Mouse (Mus musculus): ENCODE results near the gene Gm11146. TPM values are rescaled to one million over a fixed set of nuclear protein-coding genes. Genes with fewer than 3 reads are reported as not detected.

Gene Gm11146
- total RNA-seq, 1 experiment from 2014 or later = not detected

DNA sequence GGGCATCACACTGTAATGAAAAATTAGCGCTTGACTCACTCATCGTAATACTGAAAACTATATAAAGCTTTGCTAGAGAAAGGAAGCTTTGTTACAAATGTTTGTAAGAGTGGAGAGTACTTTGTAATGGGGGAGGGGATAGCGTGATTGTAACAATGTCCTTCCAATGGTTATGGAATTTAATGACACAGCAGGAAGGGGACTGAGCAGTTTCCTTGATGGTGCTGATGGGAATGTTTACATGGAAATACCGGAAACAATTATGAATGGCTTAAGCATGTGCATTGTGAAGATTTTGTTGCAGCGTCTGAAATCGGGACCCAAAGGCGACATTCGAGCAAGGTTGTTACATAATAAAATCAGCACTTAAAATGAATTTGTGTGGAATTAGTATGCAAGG, 32.4 kb downstream of the Gm11146 start:
- ATAC-seq (replicated peaks; ENCODE audit: insufficient number of reproducible peaks, low FRiP score, low TSS enrichment, poor library complexity, severe bottlenecking) = no peak

DNA sequence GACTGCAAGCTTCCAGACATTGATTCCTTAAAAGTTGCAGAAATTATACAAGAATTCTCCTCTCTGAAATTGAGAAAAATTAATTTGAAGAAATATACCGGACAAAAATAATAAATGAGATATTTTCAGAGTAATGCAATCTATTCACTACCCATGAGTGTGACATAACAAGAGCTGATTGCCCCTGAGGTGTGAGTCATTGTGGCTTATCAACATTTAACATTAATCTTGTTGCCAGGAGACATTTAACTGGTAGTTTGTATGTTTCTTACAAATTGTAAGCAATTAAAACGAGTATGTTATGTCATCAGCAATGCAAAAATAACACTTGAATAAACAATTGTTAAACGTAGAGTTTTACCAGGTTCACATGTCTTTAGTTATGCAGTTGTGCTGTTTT, 33.5 kb downstream of the Gm11146 start:
- ATAC-seq (replicated peaks; ENCODE audit: insufficient number of reproducible peaks, low FRiP score, low TSS enrichment, poor library complexity, severe bottlenecking) = no peak

DNA sequence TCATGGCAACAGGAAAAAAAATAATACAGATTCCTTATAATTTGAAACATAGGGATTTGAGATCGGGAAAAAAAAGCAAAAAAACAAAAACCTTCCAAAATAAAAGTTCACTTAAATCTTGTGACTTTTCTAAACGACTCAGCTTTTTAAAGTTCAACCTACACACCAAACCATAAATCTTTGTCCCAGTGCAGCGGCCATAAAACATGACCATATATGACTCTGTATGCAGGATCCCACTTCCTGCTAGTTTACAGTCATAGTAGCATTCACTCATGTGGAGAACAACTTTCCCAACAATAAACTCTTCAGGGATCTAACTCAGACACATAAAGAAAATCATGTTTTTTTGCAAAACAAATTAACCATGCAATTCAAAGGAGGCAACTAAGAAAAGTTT, 39.0 kb downstream of the Gm11146 start:
- ATAC-seq (replicated peaks; ENCODE audit: insufficient number of reproducible peaks, low FRiP score, low TSS enrichment, poor library complexity, severe bottlenecking) = no peak

DNA sequence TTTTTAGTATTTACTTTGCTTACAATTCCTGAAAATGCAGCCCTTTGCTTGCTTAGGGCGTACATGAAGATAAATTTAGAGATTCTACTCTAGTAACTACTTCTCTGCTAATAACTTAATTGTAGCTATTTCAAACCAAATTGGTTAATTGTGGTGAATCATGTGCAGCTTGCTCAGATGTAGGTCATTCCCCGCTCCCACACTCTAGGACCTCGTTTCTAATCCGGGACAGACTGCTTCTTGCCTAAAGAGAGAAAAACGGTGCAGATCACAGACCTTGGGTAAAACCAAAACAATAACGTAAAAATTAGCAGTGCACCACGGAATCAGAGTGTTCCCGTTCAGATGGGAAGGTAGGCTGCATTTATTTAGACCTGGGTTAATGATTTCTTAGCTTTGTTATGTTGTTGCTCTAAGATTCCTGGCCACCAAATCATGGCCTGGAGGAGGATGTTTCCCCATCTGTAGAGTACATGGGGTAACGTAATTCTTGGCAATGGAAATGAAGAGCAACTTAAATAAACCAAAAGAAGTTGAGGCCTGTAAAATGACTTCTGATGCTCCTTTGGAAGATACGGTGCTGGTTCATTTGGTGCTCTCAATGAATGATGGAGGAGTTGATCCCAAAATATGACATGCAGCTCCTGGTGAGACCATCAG, 45.3 kb downstream of the Gm11146 start:
- ATAC-seq (replicated peaks; ENCODE audit: insufficient number of reproducible peaks, low FRiP score, low TSS enrichment, poor library complexity, severe bottlenecking) = no peak

- ATAC-seq (replicated peaks; ENCODE audit: insufficient number of reproducible peaks, low FRiP score, low TSS enrichment, poor library complexity, severe bottlenecking) = no peak
Measured at GRCm38 (mm10) chr16:77551051-77551450, 50.8 kb downstream of the Gm11146 start.

Data from monocyte, adult 5-6 weeks (primary cell).